In genomic region chr3:45649361-45649760, GRCm38 (mm10) we compare ENCODE assay signal across 29 mouse cellular contexts.
"Had no signal": no experiment of that assay in that cellular context is flagged by ENCODE, and none has a peak within 500 bp of the region (broad histone marks: within the 10 kb centered on the region; RNA-seq: fewer than 3 reads in every experiment).

No protein-coding gene starts in this region.

- H3K27ac ChIP-seq: heart, adult 2 months; heart, embryonic 10.5 days; heart, embryonic 13.5 days; heart, embryonic 15.5 days; hindbrain, embryonic 10.5 days; hindbrain, embryonic 12.5 days; hindbrain, embryonic 13.5 days; hindbrain, embryonic 14.5 days; hindbrain, embryonic 15.5 days; hindbrain, postnatal 0 days; intestine, embryonic 15.5 days; kidney, embryonic 15.5 days; kidney, postnatal 0 days; left cerebral cortex, adult 2 months had no signal

- DNase-seq: heart, adult 2 months; heart, postnatal 10 days; heart, postnatal 14 days; heart, postnatal 36 days; heart, postnatal 4 days; kidney, adult 11 months; kidney, adult 18-20 months; kidney, adult 2 months; kidney, adult 8-10 months; kidney, adult 9 months; kidney, postnatal 10 days; kidney, postnatal 14 days; kidney, postnatal 25 days; kidney, postnatal 36 days; kidney, postnatal 4 days had no signal

- H3K4me3 ChIP-seq: heart, adult 2 months; heart, embryonic 10.5 days; heart, embryonic 12.5 days; heart, embryonic 13.5 days; heart, embryonic 15.5 days; hindbrain, embryonic 10.5 days; hindbrain, embryonic 12.5 days; hindbrain, embryonic 13.5 days; hindbrain, embryonic 15.5 days; intestine, embryonic 15.5 days; kidney, embryonic 15.5 days; left cerebral cortex, adult 2 months had no signal
